Mouse (Mus musculus) retina, embryonic 14.5 days (tissue): ENCODE data around the gene Ccdc117.
"Not testable (repeated sequence)": the region's sequence is repeated elsewhere in the genome, so short reads cannot be mapped to it uniquely, and the experiment has no call there.

Experiments
- DNase-seq: peaks from one replicate; pipeline ENCODE4 v3.0.0-alpha.2; 2015; ENCODE audit warnings: low spot score

Gene Ccdc117

DNA sequence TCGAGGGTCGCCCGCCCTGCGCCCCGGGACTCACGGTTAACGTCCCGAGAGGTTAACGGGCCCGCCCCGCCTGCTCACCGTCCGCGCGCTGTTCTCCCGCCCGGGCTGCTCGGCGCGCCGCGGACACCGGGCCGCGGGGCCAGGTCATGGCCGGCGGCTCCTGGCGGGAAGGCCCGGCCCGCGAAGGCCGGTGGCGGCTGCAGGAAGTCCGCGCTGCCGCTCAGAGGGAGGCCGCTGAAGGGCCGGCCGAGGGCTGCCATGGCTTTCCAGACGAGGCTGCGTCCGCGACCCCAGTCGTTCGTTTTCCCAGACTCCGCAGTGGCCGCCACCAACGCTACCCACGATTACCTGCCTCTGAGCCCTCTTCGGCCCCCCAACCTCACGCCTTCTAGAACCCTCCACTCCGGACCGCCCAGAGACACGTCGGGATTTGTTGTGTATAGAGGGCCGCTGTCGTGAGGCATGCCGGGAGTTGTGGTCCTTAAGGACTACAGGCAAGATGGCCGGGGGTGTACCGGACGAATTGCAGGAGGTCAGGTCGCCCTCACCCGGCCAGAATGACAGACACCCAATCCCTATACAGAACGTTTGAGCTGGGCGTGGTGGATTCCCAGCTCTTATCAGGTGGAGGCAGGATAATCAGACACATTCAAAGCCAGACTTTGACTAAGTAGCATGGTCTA lies at the start of gene Ccdc117:
Ccdc117 (minus strand) TSS at position 389 of the 683 bp plus-strand sequence.
- peak; percentile 89 for DNase-seq

DNA sequence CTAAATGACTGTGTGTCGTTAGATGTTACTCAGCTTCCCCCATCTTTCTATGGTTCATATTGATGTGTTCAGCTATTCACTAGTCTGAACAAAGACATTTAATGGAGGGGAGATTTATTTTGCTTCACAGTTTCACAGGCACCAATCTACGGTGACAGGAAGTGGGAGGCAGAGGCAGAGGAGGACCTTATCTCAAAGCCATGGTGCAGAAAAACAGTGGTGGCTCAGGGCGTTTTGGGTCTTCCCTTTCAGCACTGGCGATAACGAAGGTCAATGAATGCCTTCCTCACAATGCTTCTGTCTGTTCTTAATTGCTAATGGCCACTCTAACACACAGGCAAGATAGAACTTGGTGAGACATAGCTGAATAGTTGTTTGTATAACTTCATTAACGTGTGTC lies 33.1 kb upstream of the Ccdc117 start:
- no peak for DNase-seq

DNA sequence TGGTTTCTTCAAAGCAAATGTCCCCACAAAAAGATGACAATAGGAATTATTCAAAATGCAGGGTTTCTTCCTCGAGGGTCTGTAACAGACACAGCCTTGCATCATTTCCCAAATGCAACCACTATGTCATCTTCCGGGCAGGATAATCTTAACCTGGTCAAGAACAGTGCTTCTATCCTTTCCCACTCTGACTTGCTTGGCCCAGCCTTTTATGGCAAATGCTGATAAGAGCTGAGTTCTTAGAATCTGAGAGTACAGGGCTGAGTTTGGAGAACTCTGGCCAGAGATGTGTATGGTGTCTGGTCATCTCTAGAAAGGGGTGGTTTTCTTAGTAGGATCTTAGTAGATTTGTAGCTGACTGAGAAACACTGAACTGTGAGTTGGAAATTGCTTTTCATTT lies 31.8 kb upstream of the Ccdc117 start:
- no peak for DNase-seq

DNA sequence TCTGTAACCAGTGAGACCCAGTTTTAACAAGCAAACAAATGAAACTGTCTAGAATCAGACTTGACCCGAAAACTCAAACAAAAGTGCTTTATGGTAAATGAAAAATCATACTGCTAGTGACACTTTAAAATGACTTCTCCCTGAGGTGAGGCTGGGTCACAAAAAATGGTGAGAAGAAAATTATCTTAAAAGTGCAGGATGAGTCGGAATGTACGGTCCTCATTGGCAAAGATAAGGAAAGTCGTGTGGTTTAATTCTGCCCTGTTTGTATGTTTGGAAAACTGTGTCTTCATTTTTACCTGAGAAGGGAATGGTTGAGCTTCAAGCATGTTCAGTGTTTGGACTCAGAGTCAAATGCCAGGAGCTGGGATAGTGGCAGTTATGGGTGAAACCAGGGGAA lies 29.9 kb upstream of the Ccdc117 start:
- DNase-seq, result no peak

DNA sequence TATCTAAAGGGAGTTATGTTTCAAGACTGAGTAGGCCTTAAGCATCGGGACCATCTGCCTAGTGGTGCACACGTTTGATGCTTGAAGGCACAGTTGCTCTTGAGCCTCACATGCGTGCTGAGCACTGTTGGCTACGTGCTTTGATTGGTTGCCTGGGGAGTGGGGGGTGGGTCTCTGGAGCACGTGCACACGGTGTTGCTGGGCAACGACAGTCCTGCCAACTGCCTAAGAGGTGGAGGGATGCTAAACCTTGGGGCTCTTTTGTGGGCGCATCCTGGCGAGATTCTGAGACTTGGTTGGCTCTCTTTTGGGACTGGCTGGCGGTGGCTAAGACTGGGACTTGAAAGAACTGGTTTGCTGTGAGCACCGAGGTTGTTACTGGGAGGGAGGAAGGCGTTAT lies 27.5 kb upstream of the Ccdc117 start, which contains the start of gene Ankrd36:
Ankrd36 (plus strand) TSS at position 211 of the 400 bp plus-strand sequence.
- DNase-seq, result no peak

DNA sequence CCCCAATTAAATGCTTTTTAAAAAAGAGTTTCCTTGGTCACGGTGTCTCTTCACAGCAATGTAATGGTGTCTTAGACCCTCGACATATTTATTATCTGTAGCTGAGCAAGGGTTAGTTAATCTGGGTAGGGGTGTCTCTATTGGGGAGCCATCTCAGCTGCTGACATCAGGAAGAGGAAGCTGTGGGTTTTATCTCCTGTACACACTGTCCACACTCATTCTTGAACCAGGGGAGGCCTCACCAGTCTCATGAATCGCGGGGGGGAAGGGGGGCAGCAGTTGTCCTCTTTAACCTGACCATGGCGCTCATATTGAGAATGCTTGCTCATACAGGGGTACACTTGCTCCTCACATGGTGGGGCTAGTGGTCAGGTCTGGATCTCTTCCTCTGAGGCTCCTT lies 26.1 kb upstream of the Ccdc117 start:
- DNase-seq, result no peak

DNA sequence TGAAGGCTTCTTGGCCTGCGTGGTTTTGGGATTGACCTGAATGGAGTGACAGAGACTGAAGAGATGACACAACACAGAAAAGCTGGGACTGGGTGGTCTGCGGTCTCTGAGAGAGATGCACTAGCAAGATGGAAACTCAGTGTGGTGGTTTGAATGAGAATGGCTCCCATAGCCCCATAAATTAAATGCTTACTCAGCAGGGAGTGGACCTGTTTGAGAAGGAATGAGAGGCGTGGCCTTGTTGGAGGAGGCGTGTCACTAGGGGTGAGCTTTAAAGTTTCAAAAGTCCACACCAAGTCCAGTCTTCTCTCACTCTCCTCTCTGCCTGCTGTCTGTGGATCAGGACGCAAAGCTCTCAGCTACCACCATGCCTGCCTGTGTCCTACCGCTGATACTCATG lies 25.7 kb upstream of the Ccdc117 start:
- no peak for DNase-seq

DNA sequence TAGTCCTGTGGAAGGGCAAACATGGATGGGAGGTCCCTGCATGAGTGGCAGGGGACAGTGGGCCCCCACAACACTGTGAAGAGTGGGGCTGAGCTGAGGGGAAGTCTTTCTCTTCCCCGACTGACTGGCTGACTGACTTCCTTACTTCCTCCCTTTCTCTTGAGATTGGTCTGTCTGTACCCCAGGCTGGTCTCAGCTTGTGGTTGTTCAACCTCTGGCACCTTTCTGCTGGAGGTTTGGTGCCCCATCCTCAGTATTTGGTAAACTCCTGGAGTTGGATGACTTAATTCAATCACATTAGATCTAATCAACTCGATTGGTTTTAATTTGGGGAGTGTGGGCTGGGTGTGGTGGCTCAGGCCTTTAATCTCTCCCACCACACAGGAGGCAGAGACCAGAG lies 24.5 kb upstream of the Ccdc117 start:
- no peak for DNase-seq

DNA sequence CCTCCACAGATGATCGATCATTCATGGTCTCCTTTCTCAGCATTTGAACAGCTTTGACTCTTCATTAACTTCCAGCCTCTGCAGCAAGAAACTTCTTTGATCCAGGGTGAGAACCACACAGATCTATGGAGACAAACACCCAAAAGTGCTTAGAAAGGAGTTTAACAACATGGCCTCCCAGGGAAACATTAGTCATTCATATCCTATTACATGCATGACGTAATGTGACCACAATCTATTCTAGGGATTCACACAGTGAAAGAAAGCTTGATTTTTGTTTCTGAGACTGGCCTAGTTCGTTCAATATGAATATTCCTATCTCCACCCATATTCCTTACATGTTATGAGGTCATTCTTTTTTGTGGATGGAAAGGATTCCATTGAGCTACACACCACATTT lies 23.6 kb upstream of the Ccdc117 start:
- DNase-seq, result no peak

DNA sequence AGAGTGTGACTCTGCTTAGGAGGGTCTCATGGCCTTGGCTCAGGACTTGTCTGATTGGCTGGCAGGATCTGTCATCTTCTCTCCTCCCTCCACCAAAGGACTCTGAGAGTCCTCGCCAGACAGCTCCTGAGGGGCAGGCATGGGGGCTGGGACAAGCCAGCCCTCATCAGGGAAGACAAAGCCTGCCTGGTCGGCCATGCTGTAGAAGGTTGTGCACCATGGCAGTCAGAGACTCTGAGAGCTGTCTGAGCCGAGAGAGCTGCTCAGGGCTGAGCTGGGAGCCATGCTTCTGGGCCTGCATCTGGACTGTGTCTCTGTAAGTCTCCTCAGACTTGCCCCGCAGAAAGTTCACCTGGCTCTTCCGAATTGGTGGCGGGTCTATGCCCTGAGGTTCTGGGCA lies 21.9 kb upstream of the Ccdc117 start:
- DNase-seq, result no peak

DNA sequence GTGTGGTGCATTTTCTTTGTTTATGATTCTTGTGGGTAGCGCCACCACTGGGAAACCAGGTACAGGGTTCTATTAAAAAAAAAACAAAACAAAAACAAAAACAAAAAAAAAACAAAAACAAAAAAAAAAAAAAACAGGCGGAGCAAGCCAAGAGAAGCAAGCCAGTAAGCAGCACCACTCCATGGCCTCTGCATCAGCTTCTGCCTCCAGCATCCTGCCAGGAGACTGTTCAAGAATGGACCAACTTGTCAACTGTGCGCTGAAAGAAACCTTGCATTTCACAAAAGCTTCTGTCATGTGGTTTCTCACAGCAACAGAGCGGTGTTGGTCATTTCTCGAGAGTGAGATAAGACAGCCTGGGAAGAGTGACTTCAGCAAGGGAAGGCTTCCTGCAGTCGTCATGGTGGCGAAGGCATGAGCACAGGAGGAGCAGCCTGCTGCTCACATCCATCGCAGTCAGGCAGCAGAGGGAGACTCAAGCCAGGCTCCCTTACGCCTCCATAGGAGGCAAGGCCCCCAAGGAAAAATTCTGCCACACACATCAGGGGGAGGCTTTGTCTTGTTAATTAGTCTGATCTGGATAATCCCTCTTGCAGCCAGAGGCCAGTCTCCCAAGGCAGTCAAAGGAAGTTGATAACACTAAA lies 20.8 kb upstream of the Ccdc117 start:
- peak; percentile 59 for DNase-seq

DNA sequence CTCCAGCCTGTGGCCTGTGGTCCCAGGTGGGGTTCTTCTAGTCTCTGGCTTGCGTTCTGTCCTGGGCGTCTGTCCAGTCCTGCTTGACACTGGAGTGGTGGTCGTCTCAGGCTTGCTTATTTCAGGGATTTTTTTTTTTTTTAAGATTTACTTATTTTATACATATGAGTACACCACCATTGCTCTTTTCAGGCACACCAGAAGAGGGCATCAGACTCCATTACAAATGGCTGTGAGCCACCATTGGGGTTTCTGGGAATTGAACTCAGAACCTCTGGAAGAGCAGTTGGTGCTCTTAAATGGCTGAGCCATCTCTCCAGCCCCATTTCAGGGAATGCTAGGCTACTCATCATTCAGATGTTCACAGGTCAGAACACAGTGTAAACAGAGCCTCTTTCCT lies 18.3 kb upstream of the Ccdc117 start:
- no peak for DNase-seq

DNA sequence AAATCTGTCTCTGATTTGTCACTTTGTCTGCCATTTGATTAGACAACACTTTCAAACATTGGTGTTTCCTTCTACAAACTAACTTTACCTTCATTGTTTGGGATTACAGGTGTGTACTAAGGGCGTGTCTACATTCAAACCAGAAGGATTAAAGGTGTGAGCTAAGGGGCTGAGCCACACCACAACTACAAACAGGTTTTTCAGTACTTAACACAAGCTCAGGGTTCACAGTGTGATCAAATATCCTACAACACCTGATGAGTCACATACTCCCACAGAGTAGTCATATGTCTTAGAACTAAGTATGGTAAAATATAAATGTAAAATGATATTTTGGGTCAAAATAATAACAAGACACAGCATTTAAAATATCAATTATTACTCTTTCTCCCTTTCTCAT lies 9.9 kb upstream of the Ccdc117 start:
- no peak for DNase-seq

DNA sequence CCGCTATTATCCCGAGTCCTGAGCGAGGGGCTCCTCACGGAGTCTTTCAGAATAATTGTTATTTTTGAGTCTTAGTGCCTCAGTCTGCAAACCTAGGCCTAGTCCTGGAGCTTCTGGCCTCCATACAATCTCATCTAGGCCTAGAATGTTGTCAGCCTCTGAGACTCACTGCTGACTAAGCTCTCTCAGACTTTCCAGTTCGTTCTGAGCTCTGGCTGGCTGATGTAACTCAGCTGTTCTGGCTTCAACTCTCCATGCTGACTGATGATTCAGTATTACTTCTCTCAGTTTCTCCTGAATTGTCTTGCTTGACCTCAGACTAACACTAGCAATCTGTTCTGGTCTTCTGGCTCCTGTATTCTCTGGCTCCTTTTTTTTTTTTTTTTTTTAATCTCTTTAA lies 9.4 kb upstream of the Ccdc117 start:
- DNase-seq, result no peak

DNA sequence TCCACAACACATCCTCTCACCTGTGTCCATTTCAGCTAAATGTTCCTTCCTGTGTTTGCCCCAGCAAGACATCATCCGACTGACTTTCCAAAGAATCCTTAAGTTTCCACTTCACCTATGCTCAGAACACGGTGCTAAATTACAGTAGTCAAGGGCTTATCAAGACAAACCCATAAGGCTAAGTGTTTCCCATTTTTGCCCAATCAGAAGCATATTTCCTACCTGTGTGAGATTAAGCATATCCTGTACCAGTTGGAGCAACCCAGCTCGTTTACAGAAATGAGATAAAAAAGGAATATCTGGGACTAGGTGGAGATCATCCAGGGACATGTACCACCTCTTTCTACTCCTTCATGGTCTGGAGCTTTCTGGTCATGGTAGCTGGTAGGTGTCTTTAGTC lies 4.7 kb upstream of the Ccdc117 start:
- no peak for DNase-seq

DNA sequence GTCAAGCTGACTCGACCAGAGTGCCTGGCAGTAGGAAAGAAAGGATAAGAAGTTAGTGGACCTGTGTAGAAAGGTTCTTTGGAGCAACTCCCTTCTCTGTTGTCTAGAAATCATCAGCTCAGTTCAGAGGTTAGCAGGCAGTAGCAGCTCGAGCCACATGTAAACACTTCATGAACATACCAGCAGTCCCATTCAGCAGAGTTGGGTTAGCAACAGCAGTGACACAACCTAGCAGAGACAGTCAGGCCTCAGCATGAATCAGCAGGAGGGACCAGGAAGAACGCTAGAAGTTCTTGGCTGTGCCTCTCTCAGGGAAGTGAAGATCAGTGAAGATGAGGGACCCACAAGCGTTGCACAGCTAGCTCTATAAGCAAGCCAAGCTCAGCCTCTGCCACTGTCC lies 3.5 kb upstream of the Ccdc117 start:
- DNase-seq, result no peak

DNA sequence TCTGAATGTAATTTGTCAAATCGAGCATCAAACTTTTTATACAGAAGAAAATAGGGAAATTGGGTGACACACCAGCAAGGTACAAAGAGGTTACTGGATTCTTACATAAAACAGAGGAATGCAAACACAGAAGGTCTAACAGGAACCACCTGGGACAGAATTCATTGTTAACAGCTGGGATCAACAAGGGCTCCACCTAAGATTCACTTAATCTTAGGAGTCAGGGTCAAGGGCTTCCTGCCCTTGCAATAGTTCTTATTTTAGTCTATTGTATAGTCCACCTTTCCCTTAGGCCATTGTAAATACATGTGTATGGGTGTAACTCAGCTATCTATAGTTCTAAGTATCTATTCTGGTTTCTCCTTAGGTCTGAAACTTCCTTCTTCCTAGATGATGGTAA lies 2.7 kb upstream of the Ccdc117 start:
- DNase-seq, result not testable (repeated sequence)

DNA sequence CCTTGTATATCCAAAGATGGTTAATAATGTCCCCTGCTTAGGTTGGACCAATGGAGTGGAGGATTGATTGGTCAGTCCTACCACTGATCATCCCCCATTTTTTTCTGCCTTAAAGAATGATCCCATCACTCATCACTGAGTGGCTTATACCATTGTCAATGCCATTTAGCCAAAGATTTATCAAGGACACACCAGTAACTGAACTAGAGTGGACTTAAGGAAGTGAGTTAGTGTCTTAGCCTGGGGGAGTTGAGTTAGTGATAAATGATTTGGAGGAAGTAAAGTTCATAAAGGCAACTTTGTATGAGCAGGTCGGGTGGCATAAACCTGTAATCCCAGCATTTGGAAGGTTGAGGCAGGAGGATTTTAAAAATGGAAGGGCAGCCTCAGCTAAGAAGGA lies 1.3 kb upstream of the Ccdc117 start:
- DNase-seq, result no peak

DNA sequence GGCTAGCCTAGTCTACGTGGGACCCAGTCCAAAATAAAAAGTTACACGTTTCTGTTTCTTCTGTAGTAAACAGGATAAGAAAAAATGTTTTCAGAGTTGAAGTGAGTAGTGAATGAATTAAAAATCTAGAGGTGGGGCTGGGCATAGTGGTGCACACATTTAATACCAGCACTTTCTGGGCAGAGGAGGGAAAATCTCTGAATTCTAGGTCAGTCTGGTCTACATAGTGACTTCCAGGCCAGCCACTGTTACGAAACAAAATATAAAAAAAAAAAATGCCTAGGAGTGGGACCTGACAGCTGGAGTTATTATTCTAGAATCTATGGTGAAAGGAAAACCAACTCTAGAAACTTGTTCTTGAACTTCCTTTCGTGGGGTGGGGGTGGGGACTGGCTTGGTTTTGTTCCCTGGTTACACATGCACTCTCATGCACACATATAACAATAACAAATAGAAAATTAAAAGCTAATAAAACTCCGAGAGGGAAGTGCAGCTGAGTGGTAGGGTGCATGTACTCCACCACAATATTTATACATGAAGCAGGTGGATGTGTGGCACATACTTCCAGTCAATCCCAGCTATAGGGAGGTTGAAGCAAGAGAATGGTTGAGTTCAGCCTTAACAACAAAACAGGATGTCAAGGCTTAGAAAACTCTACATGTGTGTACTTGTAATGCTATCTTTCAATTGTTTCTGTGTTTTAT lies 647 bp upstream of the Ccdc117 start:
- no peak for DNase-seq

DNA sequence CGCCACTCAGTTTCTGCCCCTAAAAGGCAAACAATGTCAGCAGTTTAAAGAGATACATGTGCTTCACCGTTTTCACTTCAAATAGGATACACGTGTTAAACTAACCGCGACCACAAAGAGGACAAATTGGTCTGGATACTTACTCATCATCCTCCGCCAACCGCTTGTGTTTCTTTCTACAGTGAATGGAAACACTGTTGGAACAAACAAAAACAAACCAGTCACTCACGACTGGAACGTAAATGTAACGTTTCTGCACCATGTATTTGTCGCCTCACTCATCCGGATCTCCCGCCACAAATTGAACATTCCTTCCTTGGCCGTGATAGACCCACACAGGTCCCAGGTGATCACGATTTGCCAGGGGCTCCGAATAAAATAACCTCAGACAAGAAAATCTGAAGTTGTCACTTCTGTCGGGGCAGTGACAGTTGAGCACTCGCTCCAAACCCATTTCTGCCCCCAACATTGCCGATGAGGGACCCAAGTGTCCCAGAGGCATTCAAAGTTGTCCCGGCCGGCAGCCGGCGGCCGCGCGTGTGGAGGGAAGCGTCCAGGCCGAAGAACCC lies 673 bp downstream of the Ccdc117 start:
- no peak for DNase-seq

DNA sequence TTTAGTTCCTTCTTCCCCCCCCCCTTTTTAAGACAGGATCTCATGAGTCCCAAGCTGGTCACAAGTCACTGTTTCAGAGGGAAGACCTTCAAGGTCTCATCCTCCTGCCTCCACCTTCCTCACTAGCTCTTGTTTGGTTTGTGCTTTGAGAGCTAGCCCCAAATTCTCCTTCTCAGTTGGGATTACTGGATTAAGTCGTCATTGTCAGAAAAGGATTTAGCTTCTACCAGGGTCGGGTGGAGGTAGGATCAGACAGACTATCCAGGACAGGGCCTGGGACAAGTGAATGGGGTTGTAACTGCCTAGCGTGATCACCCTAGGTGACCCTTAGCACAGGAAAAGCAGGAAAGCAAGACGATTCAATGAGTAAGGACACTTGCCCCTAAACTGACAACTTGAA lies 1.7 kb downstream of the Ccdc117 start:
- DNase-seq, result no peak

DNA sequence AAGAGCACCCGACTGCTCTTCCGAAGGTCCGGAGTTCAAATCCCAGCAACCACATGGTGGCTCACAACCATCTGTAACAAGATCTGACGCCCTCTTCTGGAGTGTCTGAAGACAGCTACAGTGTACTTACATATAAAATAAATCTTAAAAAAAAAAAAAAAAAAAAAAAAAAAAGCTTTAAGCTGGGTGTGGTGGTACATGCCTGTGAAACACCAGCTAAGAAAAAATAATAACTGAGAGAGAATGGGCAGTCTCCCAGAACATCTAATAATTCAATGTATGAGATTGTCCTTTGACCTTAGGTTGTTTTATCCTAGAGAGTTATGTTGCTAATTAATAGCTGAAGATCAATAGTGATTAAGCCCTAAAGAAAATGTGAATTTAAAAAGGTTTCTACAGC lies 4.5 kb downstream of the Ccdc117 start:
- not testable (repeated sequence) for DNase-seq

DNA sequence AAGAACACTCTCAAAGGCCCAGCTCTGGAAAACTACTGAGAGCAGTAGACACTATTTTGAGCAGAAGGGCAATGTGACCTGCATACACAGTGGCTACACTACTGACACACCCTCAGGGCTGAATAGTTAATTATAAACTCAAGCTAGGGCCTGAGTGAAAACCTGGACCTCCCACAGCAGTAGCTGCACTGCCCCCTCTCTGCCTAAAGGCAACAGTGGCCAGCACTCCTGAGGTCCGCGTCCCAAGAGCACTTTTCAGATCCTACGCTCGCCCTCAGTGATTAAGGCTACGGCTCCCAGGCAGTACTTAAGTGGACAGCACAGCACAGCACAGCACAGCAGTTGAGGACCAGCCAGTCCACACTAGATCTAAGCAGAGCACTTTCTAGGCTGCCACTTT lies 8.9 kb downstream of the Ccdc117 start:
- DNase-seq, result no peak
